Mouse (Mus musculus): ENCODE data around the gene Rbfox2.

GRCm38 (mm10) chr15:77230144-77230543, 76.7 kb downstream of the Rbfox2 start:
- no peak for TF ChIP-seq CTCF (IDR thresholded peaks at IDR 0.05; ENCODE audit: extremely low read depth, insufficient read depth, insufficient read length, insufficient replicate concordance)
- no peak for TF ChIP-seq POLR2A (IDR thresholded peaks at IDR 0.05; ENCODE audit: low read depth, low read length)
